Mouse (Mus musculus): ENCODE measurements around the gene Trappc2l.
A peak's percentile ranks its signal among the peaks of the same experiment; 100 is the strongest.

Gene Trappc2l

DNA sequence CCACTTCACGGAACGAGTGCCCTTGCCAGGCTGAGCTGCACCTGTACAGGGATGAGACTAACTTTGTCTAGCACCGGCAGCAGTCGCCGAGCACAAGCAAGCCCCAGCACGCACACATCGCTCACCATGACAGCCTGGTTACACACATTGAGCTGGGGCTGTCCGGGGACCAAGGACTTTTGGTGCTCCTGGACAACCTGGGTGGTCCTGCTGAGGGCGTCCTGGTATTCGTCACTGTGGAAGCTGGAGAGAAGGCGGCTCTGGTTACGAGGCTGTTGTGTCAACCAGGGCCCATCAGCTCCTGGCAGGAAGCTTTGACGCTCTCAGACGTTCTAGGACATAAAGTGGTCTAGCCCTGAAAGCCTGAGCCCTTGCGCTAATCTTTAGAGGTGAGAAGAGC lies 30.5 kb upstream of the Trappc2l start:
- DNase-seq = no peak

DNA sequence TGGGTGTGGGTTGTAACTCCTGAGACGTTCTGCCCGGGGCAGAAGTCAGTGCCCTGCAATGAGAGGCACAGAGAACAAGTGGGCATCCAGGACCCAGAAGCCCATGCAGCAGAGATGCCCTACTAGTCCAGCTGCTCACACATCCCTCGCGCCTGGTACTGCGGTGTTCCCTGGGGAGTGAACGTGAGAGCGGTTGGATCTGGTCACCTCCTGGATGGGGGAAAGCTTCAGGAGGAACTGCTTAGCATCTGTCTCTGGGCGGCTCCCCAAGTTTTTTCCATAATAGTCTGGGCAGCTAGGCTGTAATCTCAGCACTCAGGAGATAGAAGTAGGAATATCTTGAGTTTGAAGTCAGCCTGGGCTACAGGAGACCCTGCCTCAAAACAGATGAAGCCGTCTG lies 26.5 kb upstream of the Trappc2l start:
- DNase-seq = no peak

GRCm38 (mm10) chr8:122585411-122585891 lies 26.0 kb upstream of the Trappc2l start:
- no peak for DNase-seq

GRCm38 (mm10) chr8:122586171-122586570 lies 25.3 kb upstream of the Trappc2l start:
- no peak for DNase-seq

DNA sequence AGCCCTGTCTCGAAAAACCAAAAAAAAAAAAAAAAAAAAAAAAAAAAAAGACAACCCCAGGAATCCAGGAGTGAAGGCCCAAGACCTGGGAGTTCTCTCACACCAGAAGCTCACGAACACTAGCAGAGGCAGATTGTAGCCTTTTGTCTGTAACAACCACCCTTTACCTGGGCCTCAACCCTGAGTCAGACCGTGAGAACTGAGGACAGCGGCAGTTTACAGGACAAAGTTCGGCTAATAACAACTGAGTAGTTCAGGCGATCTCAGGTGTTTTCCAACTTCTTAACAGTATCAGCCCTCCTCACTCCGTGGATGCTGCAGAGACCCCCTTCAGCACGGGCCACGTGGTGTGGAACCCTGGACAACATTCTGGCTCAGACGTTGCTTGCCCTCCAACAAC lies 24.7 kb upstream of the Trappc2l start:
- DNase-seq = no peak

- no peak for DNase-seq
Measured at GRCm38 (mm10) chr8:122593240-122593639, 18.2 kb upstream of the Trappc2l start.

GRCm38 (mm10) chr8:122593783-122594507 lies 17.5 kb upstream of the Trappc2l start:
- DNase-seq = no peak

DNA sequence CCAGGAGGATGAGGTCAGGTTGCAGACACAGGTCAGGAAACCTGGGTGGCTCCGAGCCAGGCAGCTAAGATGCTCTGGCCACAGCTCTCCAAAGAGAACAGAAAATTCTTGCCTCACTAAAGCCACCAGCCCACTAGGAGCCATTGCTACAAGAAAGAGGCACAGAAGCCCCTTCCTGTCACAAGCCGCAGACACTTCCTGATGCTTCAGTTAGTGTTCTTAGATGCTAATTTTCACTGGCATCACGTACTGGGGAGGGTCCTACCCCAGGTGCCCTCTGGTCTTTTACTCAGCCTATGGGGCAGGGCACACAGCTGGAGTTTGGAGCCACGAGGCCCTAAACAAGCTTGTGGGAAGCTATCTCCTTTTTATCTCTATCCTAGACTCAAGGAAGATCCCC lies 15.4 kb upstream of the Trappc2l start:
- DNase-seq = no peak

DNA sequence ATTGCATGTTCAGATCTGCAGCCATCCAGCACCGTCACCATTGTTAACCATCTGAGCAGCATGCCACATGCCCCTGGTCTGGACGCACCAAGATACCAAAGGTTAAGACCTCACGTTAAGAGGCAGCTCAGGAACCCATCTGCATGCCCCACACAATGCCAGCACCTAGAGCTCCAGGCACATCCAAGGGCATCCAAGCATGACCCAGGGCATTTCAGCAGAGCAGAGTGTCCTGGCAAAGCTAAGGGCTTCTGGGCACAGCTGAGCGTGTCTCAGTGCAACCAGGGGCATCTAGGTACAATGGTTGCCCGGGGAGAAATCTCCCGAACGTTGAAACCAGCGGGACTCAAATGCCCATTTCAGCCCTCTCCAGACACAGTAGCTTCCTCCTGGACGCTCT lies 10.8 kb upstream of the Trappc2l start:
- no peak for DNase-seq

DNA sequence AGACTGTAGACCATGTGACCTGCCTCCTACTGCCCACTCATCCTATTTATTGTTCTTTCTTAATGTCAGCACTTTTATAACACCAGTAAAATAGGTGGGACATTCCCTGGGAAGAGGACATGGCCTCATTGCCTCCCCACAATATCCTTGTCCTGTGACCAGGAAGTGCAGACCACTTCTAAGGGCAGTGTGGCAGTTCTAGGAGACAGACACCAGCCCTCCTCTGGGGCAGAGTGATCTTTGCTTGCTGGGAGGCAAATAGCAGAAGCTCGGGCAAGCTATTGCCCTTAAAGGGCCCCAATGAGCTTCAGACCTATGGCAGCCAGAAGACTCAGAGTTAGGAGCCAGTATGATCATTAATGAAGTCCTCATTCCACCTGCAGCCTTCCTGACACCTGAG lies 6.8 kb upstream of the Trappc2l start:
- no peak for DNase-seq

- DNase-seq = no peak
Measured at GRCm38 (mm10) chr8:122605367-122605766, 6.1 kb upstream of the Trappc2l start.

- DNase-seq = no peak
Measured at GRCm38 (mm10) chr8:122606810-122607209, 4.6 kb upstream of the Trappc2l start.

DNA sequence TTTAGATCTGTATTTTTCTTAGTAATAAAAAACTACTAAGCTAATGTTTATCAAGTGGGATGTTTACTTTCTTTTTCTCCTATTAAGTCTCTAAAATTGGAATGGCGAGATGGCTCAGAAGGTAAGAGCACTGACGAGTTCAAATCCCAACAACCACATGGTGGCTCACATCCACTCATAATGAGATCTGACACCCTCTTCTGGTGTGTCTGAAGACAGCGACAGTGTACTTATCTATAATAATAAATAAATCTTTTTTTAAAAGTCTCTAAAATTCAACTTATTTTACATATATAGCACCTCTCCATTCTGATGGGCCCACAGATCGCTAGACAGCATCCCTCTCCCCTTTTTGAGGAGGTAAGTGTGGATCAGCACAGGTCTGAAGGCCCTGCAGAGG lies 1.2 kb upstream of the Trappc2l start:
- no peak for DNase-seq

DNA sequence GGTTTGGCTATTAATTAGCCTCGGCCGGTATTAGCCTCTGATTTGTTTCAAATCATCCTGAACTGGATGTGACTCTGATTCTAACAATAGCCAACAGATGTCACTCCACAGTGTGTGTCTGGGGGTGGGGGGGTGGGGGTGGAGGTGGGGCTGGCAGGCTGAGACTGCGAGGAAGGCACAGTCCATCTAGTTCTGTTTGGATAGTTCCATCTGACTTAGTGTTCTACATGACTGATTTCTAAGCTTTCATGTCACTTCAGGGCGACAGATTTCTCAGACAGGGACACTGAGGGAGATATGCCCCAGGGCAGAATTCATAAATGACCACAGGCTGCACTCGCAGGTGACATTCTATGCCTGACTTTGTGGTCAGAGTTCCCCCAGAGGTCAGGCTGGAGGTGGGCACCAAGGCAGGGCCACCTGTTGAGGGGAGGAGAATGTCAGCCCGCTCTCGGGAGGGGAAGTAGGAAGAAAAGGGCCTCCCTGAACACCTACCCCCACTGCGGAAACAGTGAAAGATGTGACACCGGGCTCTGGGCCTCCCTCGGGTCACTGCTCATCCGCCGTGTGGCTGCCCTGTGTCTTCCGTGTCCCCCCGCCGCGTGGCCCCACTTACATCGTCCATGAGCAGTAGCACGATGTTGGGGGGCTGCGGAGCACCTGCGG lies 695 bp upstream of the Trappc2l start:
- DNase-seq = no peak

GRCm38 (mm10) chr8:122616181-122616905 lies 4.9 kb downstream of the Trappc2l start:
- no peak for DNase-seq

DNA sequence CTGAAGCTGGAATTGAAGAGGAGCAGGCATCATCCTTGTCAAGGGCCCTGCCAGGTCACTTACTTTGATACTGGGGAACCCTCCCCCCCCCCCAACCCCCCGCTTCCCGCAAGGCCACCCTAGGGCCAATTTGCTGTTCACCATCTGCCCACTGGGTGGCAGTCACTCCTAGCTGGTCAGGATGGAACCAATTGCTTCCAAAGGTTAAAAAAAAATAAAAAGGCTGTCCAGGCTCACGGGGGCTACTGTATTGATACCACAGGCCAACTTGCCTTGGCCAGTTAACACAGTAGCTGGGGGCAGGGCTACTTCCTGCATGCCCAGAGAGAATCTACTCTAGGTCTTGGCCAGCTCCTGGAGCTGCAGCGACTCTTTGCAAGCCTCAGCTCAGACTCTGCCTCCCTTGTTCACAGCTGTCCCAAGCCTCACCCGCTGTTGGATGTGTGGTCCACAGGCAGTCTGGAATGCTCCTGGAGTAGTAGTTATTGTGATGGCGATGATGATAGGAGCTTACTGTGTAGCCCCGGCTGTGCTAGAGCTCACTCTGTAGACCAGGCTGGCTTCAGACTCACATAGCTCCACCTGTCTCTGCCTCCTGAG lies 6.6 kb downstream of the Trappc2l start:
- DNase-seq = peak; percentile 26 to 57

- DNase-seq = no peak
Measured at GRCm38 (mm10) chr8:122618660-122619378, 7.4 kb downstream of the Trappc2l start.

DNA sequence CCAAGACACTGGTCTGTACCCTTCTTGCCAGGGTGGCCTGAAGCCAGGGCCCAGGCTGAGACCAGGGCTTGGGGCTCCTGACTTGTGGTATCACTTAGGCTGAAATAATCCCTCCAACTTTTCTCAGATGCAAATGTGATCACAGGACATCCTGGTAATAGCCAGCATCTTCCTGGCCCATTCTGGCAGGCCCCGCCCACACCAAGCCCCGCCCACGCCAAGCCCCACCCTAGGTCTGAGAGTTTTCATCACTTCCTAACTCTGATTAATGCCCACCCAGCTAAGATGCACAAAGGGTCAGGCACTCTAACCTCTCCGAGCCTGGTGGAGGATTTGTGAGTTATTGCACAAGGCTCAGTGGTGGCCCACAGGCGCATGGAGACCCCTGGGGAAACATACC lies 9.0 kb downstream of the Trappc2l start:
- DNase-seq = no peak

DNA sequence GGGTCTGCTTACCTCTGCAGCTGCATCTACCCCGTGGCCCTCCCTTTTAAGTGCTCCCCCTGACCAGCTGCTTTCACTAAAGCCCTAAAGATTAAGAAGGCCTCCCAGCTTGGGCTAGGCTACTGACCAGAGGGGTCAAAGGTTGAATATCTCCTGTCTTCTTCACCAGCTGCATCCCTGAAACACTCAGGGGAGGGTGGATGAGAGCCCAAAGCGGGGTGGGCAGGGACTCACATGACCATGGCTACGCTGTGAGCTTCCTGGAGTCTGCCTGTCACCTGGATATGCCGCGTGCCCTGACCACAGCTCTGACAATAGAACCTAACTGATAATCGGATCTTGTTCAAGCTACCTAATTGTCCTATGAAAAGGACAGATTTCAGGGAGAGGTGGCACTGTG lies 11.3 kb downstream of the Trappc2l start, which contains the start of gene Pabpn1l:
Pabpn1l (minus strand) TSS at position 13 of the 400 bp plus-strand sequence.
- DNase-seq = no peak

DNA sequence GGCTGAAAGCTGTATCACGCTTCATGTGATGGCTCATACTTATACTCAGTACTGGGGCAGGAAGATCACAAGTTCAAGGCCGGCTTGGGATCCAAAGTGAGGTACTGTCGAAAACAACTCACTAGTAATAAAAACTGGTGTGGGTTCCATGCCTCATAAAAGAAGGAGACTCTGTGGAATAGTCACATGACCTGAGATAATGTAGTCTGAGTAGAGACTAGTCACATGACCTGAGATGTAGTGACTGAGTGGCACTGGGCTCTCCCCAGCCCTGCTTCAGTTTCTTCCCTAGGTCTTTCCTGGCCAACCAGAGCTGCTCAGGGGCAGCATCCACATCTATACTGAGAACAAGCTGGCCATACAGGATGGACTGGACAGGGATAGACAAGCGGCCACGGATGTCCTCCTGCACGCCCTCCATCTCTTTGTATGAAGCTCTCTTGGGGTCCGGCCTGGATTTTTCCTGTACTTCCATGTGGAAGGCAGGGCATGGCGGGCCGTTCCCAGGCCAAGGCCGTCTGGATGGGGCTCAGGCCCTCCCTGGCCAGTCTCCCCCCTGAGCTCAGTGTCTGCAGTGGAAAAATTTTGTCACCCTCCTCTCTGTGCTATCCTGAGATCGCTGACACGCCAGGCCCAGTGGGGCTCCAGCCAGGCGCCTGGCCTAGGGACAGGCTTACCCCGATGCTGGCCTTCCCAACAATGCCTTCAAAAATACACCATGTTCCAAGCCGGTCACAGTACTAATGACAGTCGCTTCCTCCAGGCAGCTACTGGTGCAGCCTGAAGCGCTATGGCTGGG lies 12.6 kb downstream of the Trappc2l start:
- no peak for DNase-seq

- DNase-seq = no peak
Measured at GRCm38 (mm10) chr8:122624653-122625052, 13.2 kb downstream of the Trappc2l start.

DNA sequence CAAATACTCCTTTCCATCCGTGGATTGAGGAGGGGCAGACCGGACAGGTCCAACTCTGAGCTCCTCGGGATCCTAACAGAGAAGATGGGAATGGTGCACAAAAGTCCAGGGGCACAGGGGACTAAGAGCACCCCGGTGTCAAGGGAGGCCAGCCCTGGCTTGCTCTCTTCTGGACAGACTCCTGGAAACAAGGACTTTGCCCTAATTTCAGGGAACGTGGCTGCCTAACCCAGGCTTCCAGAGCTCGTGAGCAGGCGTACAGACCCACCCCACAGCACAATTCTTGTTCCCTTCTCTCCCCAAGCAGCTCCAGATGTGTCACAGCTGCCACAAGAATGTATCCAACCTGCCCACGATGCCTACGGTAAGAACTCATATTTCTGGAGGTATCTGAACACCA lies 14.4 kb downstream of the Trappc2l start:
- DNase-seq = no peak
